Mouse (Mus musculus): ENCODE data around the gene Axin1. TPM values are rescaled to one million over a fixed set of nuclear protein-coding genes. Genes with fewer than 3 reads are reported as not detected.
"Not testable (repeated sequence)": the region's sequence is repeated elsewhere in the genome, so short reads cannot be mapped to it uniquely, and the experiment has no call there.

Axin1 gene
- polyA plus RNA-seq, 1 experiment from 2014 or later: 3.7 TPM

DNA sequence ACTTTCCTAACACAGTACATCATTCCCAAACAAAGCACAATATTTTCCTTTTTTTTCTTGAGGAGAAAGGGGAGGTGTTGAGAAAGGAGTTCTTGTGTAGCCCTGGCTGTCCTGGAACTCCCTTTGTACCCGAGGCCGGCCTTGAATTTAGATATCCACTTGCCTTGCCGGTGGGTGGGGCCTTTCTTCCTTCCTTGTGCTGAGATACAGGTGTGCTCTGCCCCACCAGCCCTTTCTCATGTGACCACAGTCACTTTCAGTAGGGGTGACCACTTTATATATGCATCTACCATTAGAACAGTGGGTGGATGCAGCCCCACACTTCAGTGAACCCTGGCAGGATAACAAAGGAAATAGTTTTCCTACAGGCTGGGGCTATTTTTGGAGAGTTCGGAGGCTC, 26.8 kb upstream of the Axin1 start:
- Histone ChIP-seq H3K27me3 (peaks cover 74% of the 10 kb centered on the region), H3K4me2 (no peak overlapping the region), H3K9ac (no peak overlapping the region), H3K4me3 (replicated peaks) (no peak overlapping the region), H3K9me3 (replicated peaks) (no peaks in the 10 kb centered on the region), H3K4me1 (replicated peaks) (peaks cover 29% of the 10 kb centered on the region), H3K27ac (no peak overlapping the region), H3K36me3 (no peaks in the 10 kb centered on the region)
- DNase-seq: no peak
- 37% methylated on average over 4 of the region's 4 CpGs for WGBS (ENCODE audit: insufficient replicate concordance)
- no peak for ATAC-seq (ENCODE audit: low read depth)

DNA sequence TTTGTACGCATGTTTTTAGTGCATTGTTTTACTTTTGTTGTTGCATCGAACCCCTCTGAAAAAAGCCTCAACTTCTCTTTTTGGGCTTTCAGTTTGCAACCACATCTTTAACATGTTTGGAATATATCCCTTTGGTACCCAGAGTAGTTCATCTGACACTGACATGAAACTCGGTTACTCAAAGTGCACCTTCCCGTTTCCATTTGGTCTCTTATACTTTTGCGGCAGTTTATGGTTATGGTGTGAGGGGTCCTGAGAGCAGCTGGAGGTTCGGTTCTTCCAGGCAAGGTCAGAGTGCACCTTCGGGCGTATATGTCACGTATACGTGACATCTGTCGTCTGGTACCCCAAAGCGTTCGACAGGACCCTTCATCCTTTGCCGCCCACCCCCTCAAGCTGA, 25.7 kb upstream of the Axin1 start:
- ATAC-seq (ENCODE audit: low read depth) (no peak), DNase-seq (no peak)
- 16% methylated on average over 14 of the region's 14 CpGs for WGBS (ENCODE audit: insufficient replicate concordance)
- Histone ChIP-seq H3K9me3 (replicated peaks) (no peaks in the 10 kb centered on the region), H3K4me2 (peak overlapping the region; percentile 93), H3K9ac (peak overlapping the region; percentile 80), H3K36me3 (no peaks in the 10 kb centered on the region), H3K4me3 (replicated peaks) (peak overlapping the region; percentile 77), H3K27me3 (peaks cover 84% of the 10 kb centered on the region), H3K4me1 (replicated peaks) (peaks cover 30% of the 10 kb centered on the region), H3K27ac (no peak overlapping the region)

DNA sequence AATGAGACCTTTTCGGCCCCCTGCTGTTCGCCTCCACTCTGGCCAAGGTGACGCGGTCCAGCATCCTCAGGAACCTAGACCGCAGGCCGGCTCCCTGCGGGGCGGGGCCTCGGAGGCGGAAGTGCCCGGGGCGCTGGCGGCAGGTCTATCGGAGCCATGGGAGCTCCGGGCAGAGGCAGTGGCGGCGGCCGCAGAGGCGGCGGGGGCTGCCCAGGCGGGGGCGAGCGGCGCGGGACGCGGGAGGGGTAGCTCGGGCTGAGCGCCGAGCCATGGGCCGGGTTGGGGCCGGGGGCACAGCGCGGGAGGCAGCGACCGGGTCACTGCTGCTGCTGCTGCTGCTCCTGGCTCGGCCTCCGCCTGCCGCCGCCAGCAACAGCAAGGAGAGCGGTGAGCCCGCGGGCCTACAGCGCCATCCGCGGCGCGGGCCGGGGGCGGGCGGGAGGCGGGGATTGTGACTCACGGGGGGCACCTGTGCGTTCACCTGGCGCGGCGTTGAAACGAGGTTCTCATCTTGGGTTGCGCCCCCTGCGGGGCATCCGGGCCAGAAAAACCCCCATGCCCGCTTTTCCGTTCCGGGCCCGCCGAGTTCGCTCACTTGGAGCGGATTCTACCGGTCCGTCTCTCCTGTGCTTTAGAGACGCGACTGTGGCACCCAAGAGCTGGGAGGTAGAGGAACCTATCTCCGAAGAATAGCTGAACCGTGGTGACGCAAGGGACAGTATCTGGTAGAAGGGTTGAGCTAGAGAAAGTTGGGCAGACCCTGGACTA, 25.1 kb upstream of the Axin1 start, which contains the start of gene Tmem8:
Gene Tmem8, plus strand, starts transcription at position 119 of the 768 bp plus-strand sequence.
- H3K9ac ChIP-seq: peak within 1 kb of the TSS; percentile 80
- H3K9me3 ChIP-seq (replicated peaks): no peaks in the 10 kb centered on the region
- H3K36me3 ChIP-seq: no peaks in the 10 kb centered on the region
- peak within 1 kb of the TSS; percentile 77 for H3K4me3 ChIP-seq (replicated peaks)
- H3K4me1 ChIP-seq (replicated peaks): peaks cover 30% of the 10 kb centered on the region
- ATAC-seq (ENCODE audit: low read depth) (peak; percentile 70), DNase-seq (peak; percentile 62)
- under 1% methylated on average over 63 of the region's 75 CpGs for WGBS (ENCODE audit: insufficient replicate concordance)
- H3K4me2 ChIP-seq: peak within 1 kb of the TSS; percentile 93
- H3K27me3 ChIP-seq: peaks cover 90% of the 10 kb centered on the region
- H3K27ac ChIP-seq: 0 out of 2 replicates have a peak within 1 kb of the TSS, but pooled peaks have one; percentile 9

DNA sequence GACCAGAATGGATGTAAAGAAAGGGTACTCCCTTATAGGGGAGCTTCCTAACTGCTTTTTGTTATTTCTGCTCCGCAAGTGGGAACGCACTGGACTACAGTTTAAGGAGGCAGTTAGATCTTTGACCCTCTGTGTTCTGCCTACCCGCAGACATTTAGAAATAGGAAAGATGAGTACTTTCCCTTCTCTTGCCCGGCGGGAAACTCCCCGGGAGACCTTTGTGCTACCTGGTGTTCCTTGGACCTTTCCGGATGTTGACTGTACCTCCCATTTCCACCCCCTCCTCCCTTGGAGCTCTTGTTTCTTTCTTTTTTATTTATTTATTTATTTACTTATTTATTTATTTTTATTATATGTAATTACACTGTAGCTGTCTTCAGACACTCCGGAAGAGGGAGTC, 24.4 kb upstream of the Axin1 start:
- H3K4me2 ChIP-seq: peak overlapping the region; percentile 93
- peak overlapping the region; percentile 77 for H3K4me3 ChIP-seq (replicated peaks)
- peak overlapping the region; percentile 80 for H3K9ac ChIP-seq
- peaks cover 30% of the 10 kb centered on the region for H3K4me1 ChIP-seq (replicated peaks)
- peaks cover 95% of the 10 kb centered on the region for H3K27me3 ChIP-seq
- 11% methylated on average over 8 of the region's 8 CpGs for WGBS (ENCODE audit: insufficient replicate concordance)
- ATAC-seq (ENCODE audit: low read depth) (no peak), DNase-seq (no peak)
- H3K27ac ChIP-seq: no peak overlapping the region
- no peaks in the 10 kb centered on the region for H3K9me3 ChIP-seq (replicated peaks)
- no peaks in the 10 kb centered on the region for H3K36me3 ChIP-seq

DNA sequence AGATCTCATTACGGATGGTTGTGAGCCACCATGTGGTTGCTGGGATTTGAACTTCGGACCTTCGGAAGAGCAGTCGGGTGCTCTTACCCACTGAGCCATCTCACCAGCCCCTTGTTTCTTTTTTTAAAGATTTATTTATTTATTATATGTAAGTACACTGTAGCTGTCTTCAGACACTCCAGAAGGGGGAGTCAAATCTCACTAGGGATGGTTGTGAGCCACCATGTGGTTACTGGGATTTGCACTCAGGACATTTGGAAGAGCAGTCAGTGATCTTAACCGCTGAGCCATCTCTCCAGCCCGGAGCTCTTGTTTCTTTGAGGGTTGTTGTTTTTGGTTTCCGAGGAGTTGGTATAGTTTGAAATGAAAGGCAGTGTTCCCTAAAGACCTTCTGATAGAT, 24.0 kb upstream of the Axin1 start:
- 60% methylated on average over 7 of the region's 7 CpGs for WGBS (ENCODE audit: insufficient replicate concordance)
- not testable (repeated sequence) for H3K9me3 ChIP-seq (replicated peaks); H3K27ac ChIP-seq; H3K4me3 ChIP-seq (replicated peaks); DNase-seq; H3K4me2 ChIP-seq; H3K9ac ChIP-seq; H3K36me3 ChIP-seq; ATAC-seq (ENCODE audit: low read depth)
- H3K4me1 ChIP-seq (replicated peaks): peaks cover 30% of the 10 kb centered on the region
- H3K27me3 ChIP-seq: peaks cover 95% of the 10 kb centered on the region

DNA sequence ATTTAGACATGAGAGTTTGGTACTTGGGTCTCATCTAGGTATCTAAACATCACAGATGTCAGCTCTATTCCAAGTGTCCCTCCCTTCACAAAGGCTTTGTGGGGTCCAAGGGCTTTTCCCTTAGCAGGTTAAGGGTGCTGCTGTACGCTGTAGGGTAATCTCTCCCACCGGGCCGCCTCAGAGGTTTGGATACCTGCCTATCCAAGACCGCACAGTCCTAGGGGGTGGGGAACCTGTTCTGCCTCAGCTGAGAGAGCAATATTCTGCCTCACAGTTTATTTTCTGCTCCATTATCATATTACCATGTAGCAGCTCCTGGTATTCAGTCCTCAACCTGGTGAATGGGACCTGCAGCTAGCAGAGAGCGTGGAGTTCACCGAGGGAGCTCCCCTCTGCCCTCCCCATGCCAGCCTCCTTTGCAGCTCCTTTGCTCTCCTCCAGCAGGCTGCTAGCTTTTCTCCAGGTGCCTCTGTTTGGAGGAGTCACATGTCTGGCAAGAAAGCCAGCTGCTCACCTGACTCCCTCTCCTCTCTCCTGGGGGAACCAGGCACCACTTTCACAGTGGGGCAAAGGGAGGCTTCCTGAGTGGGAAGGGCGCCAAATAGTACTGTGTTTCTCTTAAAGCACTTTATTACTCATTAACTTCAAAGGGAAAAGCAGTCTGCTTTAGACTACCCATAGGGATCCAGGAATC, 23.1 kb upstream of the Axin1 start:
- Histone ChIP-seq H3K4me3 (replicated peaks) (no peak overlapping the region), H3K27me3 (peaks cover 92% of the 10 kb centered on the region), H3K36me3 (no peaks in the 10 kb centered on the region), H3K9ac (no peak overlapping the region), H3K4me2 (no peak overlapping the region), H3K4me1 (replicated peaks) (peaks cover 36% of the 10 kb centered on the region), H3K9me3 (replicated peaks) (no peaks in the 10 kb centered on the region), H3K27ac (no peak overlapping the region)
- DNase-seq (no peak), ATAC-seq (ENCODE audit: low read depth) (no peak)
- 63% methylated on average over 7 of the region's 7 CpGs for WGBS (ENCODE audit: insufficient replicate concordance)

DNA sequence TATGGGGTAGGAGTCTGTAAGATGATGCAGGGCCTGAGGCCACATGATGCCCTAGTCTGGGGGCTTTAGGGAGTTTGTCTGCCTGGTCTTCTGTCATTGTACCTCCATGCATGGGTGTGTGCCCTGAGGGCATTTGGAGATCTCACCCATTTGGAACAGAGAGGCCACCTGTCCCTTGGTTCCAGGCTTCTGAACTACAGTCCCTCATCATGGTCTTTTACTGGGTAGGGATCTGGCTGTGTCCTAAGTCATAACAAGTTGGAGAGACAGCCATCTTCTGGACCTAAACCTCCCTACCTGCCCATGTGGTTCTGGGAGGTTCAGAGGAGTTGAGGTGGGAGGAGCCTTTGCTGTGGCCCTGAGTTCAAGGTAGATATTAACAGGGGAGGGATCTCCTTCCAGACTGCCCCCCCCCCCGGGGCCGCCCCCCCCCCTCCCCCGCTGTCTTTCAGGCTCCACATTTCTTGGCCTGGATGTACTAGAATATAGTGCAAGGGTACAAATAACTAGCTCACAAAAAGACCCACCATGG, 22.5 kb upstream of the Axin1 start:
- Histone ChIP-seq H3K27ac (no peak overlapping the region), H3K4me2 (no peak overlapping the region), H3K9me3 (replicated peaks) (no peaks in the 10 kb centered on the region), H3K9ac (no peak overlapping the region), H3K4me1 (replicated peaks) (peaks cover 40% of the 10 kb centered on the region), H3K36me3 (no peaks in the 10 kb centered on the region), H3K27me3 (peaks cover 86% of the 10 kb centered on the region), H3K4me3 (replicated peaks) (no peak overlapping the region)
- DNase-seq: no peak
- WGBS (ENCODE audit: insufficient replicate concordance): 34% methylated on average over 3 of the region's 3 CpGs
- no peak for ATAC-seq (ENCODE audit: low read depth)

DNA sequence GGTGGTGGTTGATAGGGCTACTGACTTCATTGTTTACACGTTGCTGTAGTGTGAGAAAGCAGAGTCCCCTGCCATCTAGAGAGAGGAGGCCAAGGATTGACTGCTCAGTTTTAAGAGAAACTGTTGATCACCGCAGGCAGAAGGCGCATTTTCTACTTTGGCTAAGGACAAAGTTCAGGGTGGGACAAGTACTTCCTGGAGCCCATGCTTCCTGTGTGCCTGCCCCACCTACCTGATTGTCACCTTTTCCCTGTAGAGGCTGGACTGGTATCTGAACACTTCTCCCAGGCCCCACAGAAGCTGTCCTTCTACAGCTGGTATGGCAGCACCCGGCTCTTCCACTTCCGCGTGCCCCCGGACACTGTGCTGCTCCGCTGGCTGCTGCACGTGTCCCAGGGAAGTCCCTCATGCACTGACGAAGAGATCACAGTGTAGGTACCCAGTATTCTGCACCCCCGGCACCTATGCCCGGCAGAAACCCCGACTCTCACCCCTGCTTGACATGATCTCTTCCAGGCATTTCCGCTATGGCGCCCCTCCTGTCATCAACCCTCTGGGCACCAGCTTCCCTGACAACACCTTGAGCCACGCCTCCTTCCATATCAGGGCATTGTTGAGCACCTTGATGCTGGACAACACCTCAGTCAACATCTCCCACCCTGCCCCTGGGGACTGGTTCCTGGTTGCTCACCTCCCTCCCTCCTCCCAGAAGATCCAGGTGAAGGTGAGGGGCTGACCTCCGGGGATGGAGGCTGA, 21.8 kb upstream of the Axin1 start:
- Histone ChIP-seq H3K4me2 (no peak overlapping the region), H3K36me3 (no peaks in the 10 kb centered on the region), H3K9me3 (replicated peaks) (no peaks in the 10 kb centered on the region), H3K27ac (no peak overlapping the region), H3K4me3 (replicated peaks) (no peak overlapping the region), H3K4me1 (replicated peaks) (peaks cover 40% of the 10 kb centered on the region), H3K27me3 (peaks cover 79% of the 10 kb centered on the region), H3K9ac (no peak overlapping the region)
- no peak for DNase-seq
- ATAC-seq (ENCODE audit: low read depth): no peak
- 73% methylated on average over 17 of the region's 17 CpGs for WGBS (ENCODE audit: insufficient replicate concordance)

DNA sequence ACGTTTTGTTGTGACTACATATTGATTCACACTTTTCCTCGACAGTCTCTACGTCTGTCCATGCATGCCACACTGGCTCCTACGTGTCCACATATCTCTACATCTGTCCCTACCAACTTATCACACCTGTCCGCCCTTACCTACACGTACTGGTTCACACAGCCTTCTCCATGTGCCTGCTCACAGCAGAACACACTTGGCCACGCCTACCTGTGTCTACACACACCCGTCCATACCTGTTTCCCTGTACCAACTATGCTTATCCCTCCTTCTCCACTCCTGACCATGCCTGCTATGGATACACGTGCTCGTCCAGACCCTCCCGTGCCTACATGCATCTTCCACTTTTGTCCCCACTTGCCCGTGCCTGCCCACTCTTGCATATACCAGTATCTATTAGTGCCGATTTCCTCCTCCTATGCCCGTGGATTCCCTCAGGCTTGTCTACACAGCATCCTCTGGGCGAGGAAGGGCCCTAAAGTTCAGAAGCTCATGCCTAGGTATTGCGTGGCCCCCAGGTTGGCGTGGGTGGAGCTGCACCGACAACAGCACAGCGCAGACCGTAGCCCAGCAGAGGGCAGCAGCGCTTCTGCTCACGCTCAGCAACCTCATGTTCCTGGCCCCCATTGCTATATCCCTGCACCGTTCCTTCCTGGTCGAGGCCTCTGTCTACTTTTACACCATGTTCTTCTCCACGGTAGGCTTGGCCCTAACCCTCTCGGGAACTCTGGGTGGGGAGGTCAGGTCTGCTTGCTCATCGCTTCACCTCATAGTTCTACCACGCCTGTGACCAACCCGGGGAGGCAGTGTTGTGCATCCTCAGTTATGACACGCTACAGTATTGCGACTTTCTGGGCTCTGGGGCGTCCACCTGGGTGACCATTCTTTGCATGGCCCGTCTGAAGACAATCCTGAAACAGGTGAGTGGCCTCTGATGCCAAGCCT, 18.4 kb upstream of the Axin1 start:
- DNase-seq (peak; percentile 47), ATAC-seq (ENCODE audit: low read depth) (peak; percentile 34; the same call in 1 of the 2 replicates)
- Histone ChIP-seq H3K4me3 (replicated peaks) (no peak overlapping the region), H3K36me3 (peaks cover 4% of the 10 kb centered on the region), H3K4me2 (no peak overlapping the region), H3K9me3 (replicated peaks) (no peaks in the 10 kb centered on the region), H3K9ac (no peak overlapping the region), H3K27me3 (peaks cover 46% of the 10 kb centered on the region), H3K27ac (no peak overlapping the region), H3K4me1 (replicated peaks) (peaks cover 43% of the 10 kb centered on the region)
- WGBS (ENCODE audit: insufficient replicate concordance): 35% methylated on average over 33 of the region's 33 CpGs

DNA sequence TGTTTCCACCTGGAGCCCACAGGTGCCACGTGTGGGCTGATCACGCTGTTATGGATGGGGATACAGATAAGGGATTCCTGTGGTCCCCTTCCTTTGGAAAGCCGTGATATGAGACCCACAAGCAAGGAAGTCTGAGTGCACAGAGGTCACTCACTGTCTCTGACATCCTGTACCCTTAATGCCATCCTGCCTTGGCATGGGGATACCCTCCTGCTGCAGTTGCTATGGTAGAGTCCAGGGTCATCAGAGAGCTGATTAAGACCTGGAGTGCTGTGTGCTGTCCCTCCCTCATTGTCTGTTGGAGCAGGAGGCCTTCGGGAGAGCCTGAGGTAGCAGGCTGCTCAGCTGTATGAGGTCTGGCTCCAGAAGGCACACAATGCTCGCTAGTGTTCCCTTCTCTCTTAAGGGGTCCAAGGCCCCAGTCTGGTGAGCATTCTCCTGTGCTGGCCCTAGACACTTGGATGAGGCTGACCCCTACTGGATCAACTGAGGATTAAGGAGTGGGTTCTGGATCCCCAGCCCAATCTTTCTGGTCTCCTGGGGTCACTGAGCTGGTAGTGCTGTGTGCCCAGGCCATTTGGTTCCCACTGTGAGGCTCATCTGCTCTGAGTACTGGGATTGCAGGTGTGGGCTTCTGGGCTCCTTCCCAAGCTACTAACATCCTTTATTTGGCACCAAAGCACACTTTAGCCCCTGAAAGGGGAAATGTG, 15.9 kb upstream of the Axin1 start:
- WGBS (ENCODE audit: insufficient replicate concordance): 50% methylated on average over 5 of the region's 5 CpGs
- no peaks in the 10 kb centered on the region for H3K9me3 ChIP-seq (replicated peaks)
- H3K36me3 ChIP-seq: peaks cover 28% of the 10 kb centered on the region
- no peak overlapping the region for H3K27ac ChIP-seq
- DNase-seq: no peak
- peak overlapping the region; percentile 92 for H3K4me2 ChIP-seq
- peaks cover 40% of the 10 kb centered on the region for H3K4me1 ChIP-seq (replicated peaks)
- H3K27me3 ChIP-seq: peaks cover 20% of the 10 kb centered on the region
- H3K9ac ChIP-seq: peak overlapping the region; percentile 88; the same call in 1 of the 2 replicates
- ATAC-seq (ENCODE audit: low read depth): no peak
- H3K4me3 ChIP-seq (replicated peaks): peak overlapping the region; percentile 90

Data from liver, embryonic 13.5 days (tissue).